Mouse (Mus musculus): ENCODE data around the gene Tpx2. TPM values are rescaled to one million over a fixed set of nuclear protein-coding genes. Genes with fewer than 3 reads are reported as not detected.

The Tpx2 gene
- polyA plus RNA-seq, 2 experiments = 51.3 to 71.8 TPM

GRCm38 (mm10) chr2:152816657-152817348, 31.0 kb upstream of the Tpx2 start:
- Histone ChIP-seq H3K4me2 (replicated peaks; ENCODE audit: low read depth, low read length, severe bottlenecking) (no peak overlapping the region), H3K36me3 (ENCODE audit: control insufficient read depth, insufficient read depth, low read length) (peaks cover 20% of the 10 kb centered on the region; the same call in 1 of the 2 replicates), H3K4me3 (replicated peaks; ENCODE audit: low read length) (no peak overlapping the region), H3K9ac (ENCODE audit: low read depth, low read length, severe bottlenecking) (no peak overlapping the region), H3K9me3 (ENCODE audit: control insufficient read depth, low read length) (no peaks in the 10 kb centered on the region), H3K27ac (replicated peaks; ENCODE audit: low read depth, low read length) (no peak overlapping the region), H3K27me3 (ENCODE audit: control insufficient read depth, insufficient read depth, low read length) (no peaks in the 10 kb centered on the region), H3K4me1 (ENCODE audit: control insufficient read depth, insufficient read depth, low read length) (peaks cover 49% of the 10 kb centered on the region)
- TF ChIP-seq POLR2A (IDR thresholded peaks at IDR 0.05; ENCODE audit: borderline replicate concordance, extremely low read depth, insufficient read depth, insufficient read length) = no peak
- no peak for ATAC-seq (ENCODE audit: low FRiP score, low read depth)
- DNase-seq (ENCODE audit: low spot score) = no peak
- whole genome bisulfite sequencing = 75% methylated on average over 3 of the region's 3 CpGs

DNA sequence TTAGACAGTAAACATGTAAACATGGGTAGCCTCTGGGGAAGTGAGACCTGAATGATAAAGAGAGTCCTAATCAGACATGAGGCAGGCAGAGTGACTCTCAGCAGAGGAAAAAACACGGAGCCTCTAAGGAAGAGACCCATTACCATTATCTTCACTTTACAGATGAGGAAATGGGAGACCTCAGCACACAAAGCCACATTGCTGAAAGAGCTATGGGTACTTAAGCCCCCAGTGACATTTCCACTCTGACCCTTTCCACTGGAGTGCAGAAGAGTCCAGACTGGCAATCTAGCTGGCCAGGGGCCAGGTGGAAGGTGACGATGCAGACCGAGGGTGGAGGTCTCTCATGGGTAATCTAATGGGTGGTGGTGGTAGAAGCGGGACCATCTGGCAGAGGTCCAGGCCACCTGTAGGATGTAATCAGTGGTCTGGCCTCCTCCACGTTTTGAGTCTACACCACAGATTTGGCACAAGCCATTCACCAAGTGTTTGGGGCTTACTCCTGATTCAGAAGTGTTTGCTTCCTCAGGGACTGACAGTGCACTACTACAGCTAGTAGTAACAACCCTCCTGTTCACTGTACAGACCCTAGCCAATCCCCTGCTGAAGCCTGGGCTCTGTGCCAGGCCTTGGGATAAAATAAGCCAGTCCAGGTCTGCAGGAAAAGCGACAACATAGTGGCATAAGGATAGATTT, 30.0 kb upstream of the Tpx2 start:
- Histone ChIP-seq H3K4me2 (replicated peaks; ENCODE audit: low read depth, low read length, severe bottlenecking) (no peak overlapping the region), H3K9ac (ENCODE audit: low read depth, low read length, severe bottlenecking) (no peak overlapping the region), H3K27me3 (ENCODE audit: control insufficient read depth, insufficient read depth, low read length) (no peaks in the 10 kb centered on the region), H3K4me1 (ENCODE audit: control insufficient read depth, insufficient read depth, low read length) (peaks cover 56% of the 10 kb centered on the region), H3K4me3 (replicated peaks; ENCODE audit: low read length) (no peak overlapping the region), H3K9me3 (ENCODE audit: control insufficient read depth, low read length) (no peaks in the 10 kb centered on the region), H3K27ac (replicated peaks; ENCODE audit: low read depth, low read length) (0 out of 2 replicates have a peak overlapping the region, but pooled peaks have one; percentile 1), H3K36me3 (ENCODE audit: control insufficient read depth, insufficient read depth, low read length) (peaks cover 20% of the 10 kb centered on the region; the same call in 1 of the 2 replicates)
- ATAC-seq (ENCODE audit: low FRiP score, low read depth) (no peak), DNase-seq (ENCODE audit: low spot score) (no peak)
- TF ChIP-seq POLR2A (IDR thresholded peaks at IDR 0.05; ENCODE audit: borderline replicate concordance, extremely low read depth, insufficient read depth, insufficient read length) = no peak
- WGBS = 33% methylated on average over 6 of the region's 6 CpGs

GRCm38 (mm10) chr2:152818679-152819078, 29.1 kb upstream of the Tpx2 start:
- H3K4me3 ChIP-seq (replicated peaks; ENCODE audit: low read length) = no peak overlapping the region
- ATAC-seq (ENCODE audit: low FRiP score, low read depth) (no peak), DNase-seq (ENCODE audit: low spot score) (no peak)
- H3K27me3 ChIP-seq (ENCODE audit: control insufficient read depth, insufficient read depth, low read length) = no peaks in the 10 kb centered on the region
- 80% methylated on average over 5 of the region's 5 CpGs for WGBS
- TF ChIP-seq POLR2A (IDR thresholded peaks at IDR 0.05; ENCODE audit: borderline replicate concordance, extremely low read depth, insufficient read depth, insufficient read length) = no peak
- H3K9me3 ChIP-seq (ENCODE audit: control insufficient read depth, low read length) = no peaks in the 10 kb centered on the region
- no peak overlapping the region for H3K4me2 ChIP-seq (replicated peaks; ENCODE audit: low read depth, low read length, severe bottlenecking)
- H3K9ac ChIP-seq (ENCODE audit: low read depth, low read length, severe bottlenecking) = no peak overlapping the region
- peaks cover 20% of the 10 kb centered on the region; the same call in 1 of the 2 replicates for H3K36me3 ChIP-seq (ENCODE audit: control insufficient read depth, insufficient read depth, low read length)
- H3K4me1 ChIP-seq (ENCODE audit: control insufficient read depth, insufficient read depth, low read length) = peaks cover 56% of the 10 kb centered on the region
- 0 out of 2 replicates have a peak overlapping the region, but pooled peaks have one; percentile 85 for H3K27ac ChIP-seq (replicated peaks; ENCODE audit: low read depth, low read length)

DNA sequence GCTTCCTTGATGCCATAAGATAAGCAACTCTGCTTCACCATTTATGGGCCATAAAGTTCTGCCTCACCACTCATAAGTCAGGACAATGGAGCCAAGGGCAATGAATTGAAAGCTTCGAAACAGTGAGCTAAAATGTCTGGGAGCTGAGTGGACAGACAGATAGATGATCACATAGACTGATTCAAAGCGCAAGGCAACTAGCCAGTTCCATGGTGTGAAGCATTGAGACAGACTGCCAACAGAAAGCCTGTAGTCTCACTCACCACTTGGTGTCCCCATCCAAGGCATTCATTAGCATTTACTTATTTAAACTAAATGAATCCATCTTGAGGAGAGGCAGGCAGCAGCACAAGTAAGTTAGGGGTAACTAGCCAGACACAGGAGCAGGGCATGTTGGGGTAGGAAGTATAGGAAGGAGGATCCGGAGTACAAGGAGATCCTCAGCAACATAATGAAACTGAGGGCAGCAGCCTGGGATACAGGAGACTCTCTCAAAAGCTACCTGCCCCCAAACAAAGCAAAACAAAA, 28.6 kb upstream of the Tpx2 start:
- H3K27me3 ChIP-seq (ENCODE audit: control insufficient read depth, insufficient read depth, low read length) = no peaks in the 10 kb centered on the region
- H3K9ac ChIP-seq (ENCODE audit: low read depth, low read length, severe bottlenecking) = no peak overlapping the region
- no peak for ATAC-seq (ENCODE audit: low FRiP score, low read depth)
- 95% methylated on average over 3 of the region's 3 CpGs for WGBS
- H3K9me3 ChIP-seq (ENCODE audit: control insufficient read depth, low read length) = no peaks in the 10 kb centered on the region
- no peak for TF ChIP-seq POLR2A (IDR thresholded peaks at IDR 0.05; ENCODE audit: borderline replicate concordance, extremely low read depth, insufficient read depth, insufficient read length)
- peak overlapping the region; percentile 85; the same call in 1 of the 2 replicates for H3K27ac ChIP-seq (replicated peaks; ENCODE audit: low read depth, low read length)
- H3K4me3 ChIP-seq (replicated peaks; ENCODE audit: low read length) = no peak overlapping the region
- H3K4me2 ChIP-seq (replicated peaks; ENCODE audit: low read depth, low read length, severe bottlenecking) = no peak overlapping the region
- peaks cover 56% of the 10 kb centered on the region for H3K4me1 ChIP-seq (ENCODE audit: control insufficient read depth, insufficient read depth, low read length)
- no peak for DNase-seq (ENCODE audit: low spot score)
- H3K36me3 ChIP-seq (ENCODE audit: control insufficient read depth, insufficient read depth, low read length) = peaks cover 20% of the 10 kb centered on the region; the same call in 1 of the 2 replicates

DNA sequence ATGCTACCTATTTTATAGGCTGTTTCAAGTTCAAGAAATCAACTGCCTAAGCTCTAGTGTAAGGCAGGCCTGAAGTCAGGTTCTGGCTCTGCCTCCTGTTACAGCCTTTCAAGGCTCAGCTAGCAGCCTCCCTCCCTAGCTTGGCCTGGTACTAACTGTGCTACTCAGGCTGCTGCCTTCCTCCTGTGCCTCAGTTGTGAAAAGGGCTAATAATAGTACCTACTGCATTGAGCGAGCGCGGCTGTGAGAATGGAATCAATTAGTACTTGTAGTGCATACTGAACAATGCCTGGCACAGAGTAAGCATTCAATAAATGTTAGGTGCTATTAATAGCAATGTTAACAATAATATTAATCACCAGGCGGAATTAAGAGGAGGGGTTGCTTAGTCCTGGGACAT, 27.8 kb upstream of the Tpx2 start:
- H3K4me3 ChIP-seq (replicated peaks; ENCODE audit: low read length) = no peak overlapping the region
- peaks cover 56% of the 10 kb centered on the region for H3K4me1 ChIP-seq (ENCODE audit: control insufficient read depth, insufficient read depth, low read length)
- no peak for ATAC-seq (ENCODE audit: low FRiP score, low read depth)
- no peak for TF ChIP-seq POLR2A (IDR thresholded peaks at IDR 0.05; ENCODE audit: borderline replicate concordance, extremely low read depth, insufficient read depth, insufficient read length)
- peaks cover 20% of the 10 kb centered on the region; the same call in 1 of the 2 replicates for H3K36me3 ChIP-seq (ENCODE audit: control insufficient read depth, insufficient read depth, low read length)
- DNase-seq (ENCODE audit: low spot score) = peak; percentile 26
- WGBS = 63% methylated on average over 4 of the region's 4 CpGs
- peak overlapping the region; percentile 85 for H3K27ac ChIP-seq (replicated peaks; ENCODE audit: low read depth, low read length)
- no peak overlapping the region for H3K9ac ChIP-seq (ENCODE audit: low read depth, low read length, severe bottlenecking)
- no peaks in the 10 kb centered on the region for H3K27me3 ChIP-seq (ENCODE audit: control insufficient read depth, insufficient read depth, low read length)
- H3K9me3 ChIP-seq (ENCODE audit: control insufficient read depth, low read length) = no peaks in the 10 kb centered on the region
- H3K4me2 ChIP-seq (replicated peaks; ENCODE audit: low read depth, low read length, severe bottlenecking) = no peak overlapping the region; the same call in 1 of the 2 replicates
